Mouse (Mus musculus) liver, embryonic 11.5 days (tissue): ENCODE data around the gene Hectd4. TPM values are rescaled to one million over a fixed set of nuclear protein-coding genes. Genes with fewer than 3 reads are reported as not detected.
A peak's percentile ranks its signal among the peaks of the same experiment; 100 is the strongest.

Source experiments
- ATAC-seq: fragments of 200-750 bp; cut with Nextera tagmentation; replicated peaks from 2 replicates; pipeline ENCODE4 v1.8.0; 2017; ENCODE audit warnings: moderate number of reproducible peaks, mild to moderate bottlenecking, moderate TSS enrichment, moderate library complexity; ENCODE audit not compliant: low FRiP score
- DNase-seq: peaks from one replicate; pipeline ENCODE4 v3.0.0-alpha.2; 2017; ENCODE audit warnings: low spot score
- H3K27ac ChIP-seq: fragments of 300-500 bp; sonication (generic); 2 replicates; pipeline ENCODE4 v1.5.1; 2014; ENCODE audit warnings: mild to moderate bottlenecking, low read depth, low read length, control low read depth
- H3K27me3 ChIP-seq: fragments of 300-500 bp; sonication (generic); replicated peaks from 2 replicates; pipeline ENCODE4 v1.6.1; 2014; ENCODE audit warnings: low read length, mixed read lengths; ENCODE audit not compliant: control insufficient read depth, insufficient read depth
- H3K36me3 ChIP-seq: fragments of 300-500 bp; sonication (generic); 2 replicates; pipeline ENCODE4 v1.6.1; 2014; ENCODE audit warnings: mild to moderate bottlenecking, low read length, moderate library complexity, mixed read lengths; ENCODE audit not compliant: control insufficient read depth, insufficient read depth
- H3K4me1 ChIP-seq: fragments of 300-500 bp; sonication (generic); replicated peaks from 2 replicates; pipeline ENCODE4 v1.6.1; 2014; ENCODE audit warnings: low read length, mixed read lengths; ENCODE audit not compliant: control insufficient read depth, insufficient read depth
- H3K4me2 ChIP-seq: fragments of 300-500 bp; sonication (generic); 2 replicates; pipeline ENCODE4 v1.6.1; 2014; ENCODE audit warnings: mild to moderate bottlenecking, control low read depth, moderate library complexity
- H3K4me3 ChIP-seq: fragments of 300-500 bp; sonication (generic); 2 replicates; pipeline ENCODE4 v1.5.1; 2014; ENCODE audit warnings: low read depth, low read length, control low read depth
- H3K9ac ChIP-seq: fragments of 300-500 bp; sonication (generic); 2 replicates; pipeline ENCODE4 v1.6.1; 2014; ENCODE audit warnings: low read depth, low read length, control low read depth
- H3K9me3 ChIP-seq: fragments of 300-500 bp; sonication (generic); 2 replicates; pipeline ENCODE4 v1.6.1; 2016; ENCODE audit warnings: low read length, inconsistent platforms, mixed read lengths; ENCODE audit not compliant: control insufficient read depth
- WGBS: fragments of 180-500 bp; shearing (Covaris S2); extraction: QIAGEN DNeasy Blood & Tissue Kit; methylation state at CpG from one replicate; pipeline ENCODE4 v1.1.7; 2014; 5-methylcytosine and 5-hydroxymethylcytosine counted together
- polyA plus RNA-seq: library from polyadenylated mRNA; unstranded; fragments of >200 nt; fragmentation: Nextera tagmentation; extraction: Ambion mirVana; gene quantifications from 2 replicates; pipeline ENCODE4 v1.2.1, GENCODE M21; 2014

The Hectd4 gene
- polyA plus RNA-seq, 1 experiment from 2014 or later, result 16.3 TPM

- 89% methylated on average over 2 of the region's 2 CpGs for WGBS
- no peak overlapping the region for H3K9ac ChIP-seq
- ATAC-seq, result no peak
- no peaks in the 10 kb centered on the region for H3K27me3 ChIP-seq
- H3K4me3 ChIP-seq, result no peak overlapping the region
- H3K36me3 ChIP-seq, result peaks cover 21% of the 10 kb centered on the region
- DNase-seq, result no peak
- no peaks in the 10 kb centered on the region for H3K9me3 ChIP-seq
- peaks cover 9% of the 10 kb centered on the region; the same call in 1 of the 2 replicates for H3K4me1 ChIP-seq
- H3K27ac ChIP-seq, result no peak overlapping the region
- no peak overlapping the region for H3K4me2 ChIP-seq
Observed at GRCm38 (mm10) chr5:121264593-121264992, 44.6 kb downstream of the Hectd4 start.

- H3K27ac ChIP-seq, result no peak overlapping the region
- ATAC-seq (peak; percentile 71), DNase-seq (no peak)
- 66% methylated on average over 7 of the region's 7 CpGs for WGBS
- H3K27me3 ChIP-seq, result no peaks in the 10 kb centered on the region
- H3K36me3 ChIP-seq, result peaks cover 21% of the 10 kb centered on the region
- H3K4me3 ChIP-seq, result no peak overlapping the region
- no peak overlapping the region for H3K9ac ChIP-seq
- H3K9me3 ChIP-seq, result no peaks in the 10 kb centered on the region
- peaks cover 9% of the 10 kb centered on the region; the same call in 1 of the 2 replicates for H3K4me1 ChIP-seq
- H3K4me2 ChIP-seq, result no peak overlapping the region
Observed at GRCm38 (mm10) chr5:121266741-121267382, 46.8 kb downstream of the Hectd4 start.

- peaks cover 21% of the 10 kb centered on the region; the same call in 1 of the 2 replicates for H3K36me3 ChIP-seq
- H3K27me3 ChIP-seq, result no peaks in the 10 kb centered on the region
- peaks cover 9% of the 10 kb centered on the region; the same call in 1 of the 2 replicates for H3K4me1 ChIP-seq
- no peak for DNase-seq
- no peak overlapping the region for H3K27ac ChIP-seq
- no peaks in the 10 kb centered on the region for H3K9me3 ChIP-seq
- no peak for ATAC-seq
- H3K4me2 ChIP-seq, result no peak overlapping the region
- no peak overlapping the region for H3K4me3 ChIP-seq
- 92% methylated on average over 7 of the region's 7 CpGs for whole genome bisulfite sequencing
- no peak overlapping the region for H3K9ac ChIP-seq
Observed at GRCm38 (mm10) chr5:121271046-121271445, 51.0 kb downstream of the Hectd4 start.

DNA sequence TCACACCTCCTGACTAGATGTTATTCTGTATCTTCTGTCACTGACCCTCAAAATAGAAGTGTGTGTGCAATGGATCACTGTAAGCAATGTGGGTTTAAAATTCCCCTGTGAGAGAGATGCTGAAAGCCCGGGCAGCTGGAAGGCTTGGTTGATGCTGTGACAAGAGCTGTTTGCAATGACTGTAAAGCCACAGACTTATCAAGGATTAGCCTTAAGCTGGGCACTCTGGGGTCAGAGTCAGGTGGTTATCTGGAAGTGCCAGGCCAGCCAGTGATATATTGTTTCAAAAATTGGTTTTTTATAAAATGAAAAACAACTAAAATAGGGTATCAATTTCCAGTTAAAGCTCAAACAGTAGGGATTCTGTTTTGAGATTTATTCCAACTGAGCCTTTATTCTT, 56.8 kb downstream of the Hectd4 start:
- 65% methylated on average over 1 of the region's 1 CpGs for WGBS
- Histone ChIP-seq H3K4me1 (no peaks in the 10 kb centered on the region), H3K36me3 (peaks cover 33% of the 10 kb centered on the region), H3K4me3 (no peak overlapping the region), H3K27me3 (no peaks in the 10 kb centered on the region), H3K9ac (no peak overlapping the region), H3K9me3 (no peaks in the 10 kb centered on the region), H3K27ac (peak overlapping the region; percentile 21; the same call in 1 of the 2 replicates), H3K4me2 (no peak overlapping the region)
- ATAC-seq (no peak), DNase-seq (no peak)

GRCm38 (mm10) chr5:121280456-121280855, 60.4 kb downstream of the Hectd4 start:
- H3K4me2 ChIP-seq, result no peak overlapping the region
- H3K9me3 ChIP-seq, result no peaks in the 10 kb centered on the region
- H3K4me3 ChIP-seq, result no peak overlapping the region
- H3K9ac ChIP-seq, result no peak overlapping the region
- no peaks in the 10 kb centered on the region for H3K4me1 ChIP-seq
- peaks cover 40% of the 10 kb centered on the region for H3K36me3 ChIP-seq
- H3K27ac ChIP-seq, result no peak overlapping the region
- WGBS, result 88% methylated on average over 4 of the region's 4 CpGs
- no peaks in the 10 kb centered on the region for H3K27me3 ChIP-seq
- DNase-seq (no peak), ATAC-seq (no peak)

- 93% methylated on average over 9 of the region's 9 CpGs for WGBS
- Histone ChIP-seq H3K9ac (no peak overlapping the region), H3K36me3 (peaks cover 45% of the 10 kb centered on the region), H3K4me3 (no peak overlapping the region), H3K4me1 (no peaks in the 10 kb centered on the region), H3K27ac (no peak overlapping the region), H3K4me2 (no peak overlapping the region), H3K9me3 (no peaks in the 10 kb centered on the region), H3K27me3 (no peaks in the 10 kb centered on the region)
- ATAC-seq (0 out of 2 replicates have a peak, but pooled peaks have one; percentile 18), DNase-seq (no peak)
Observed at GRCm38 (mm10) chr5:121283051-121283450, 63.0 kb downstream of the Hectd4 start.

GRCm38 (mm10) chr5:121284816-121285215, 64.8 kb downstream of the Hectd4 start:
- ATAC-seq, result no peak
- Histone ChIP-seq H3K27ac (no peak overlapping the region), H3K27me3 (no peaks in the 10 kb centered on the region), H3K4me3 (no peak overlapping the region), H3K4me2 (no peak overlapping the region), H3K9me3 (no peaks in the 10 kb centered on the region), H3K36me3 (peaks cover 44% of the 10 kb centered on the region), H3K9ac (no peak overlapping the region), H3K4me1 (no peaks in the 10 kb centered on the region)
- 84% methylated on average over 5 of the region's 5 CpGs for WGBS
- no peak for DNase-seq

- no peak overlapping the region for H3K9ac ChIP-seq
- no peak overlapping the region for H3K4me3 ChIP-seq
- DNase-seq, result no peak
- no peaks in the 10 kb centered on the region for H3K27me3 ChIP-seq
- no peak for ATAC-seq
- no peak overlapping the region for H3K27ac ChIP-seq
- H3K4me2 ChIP-seq, result no peak overlapping the region
- 83% methylated on average over 2 of the region's 2 CpGs for WGBS
- peaks cover 39% of the 10 kb centered on the region for H3K36me3 ChIP-seq
- H3K9me3 ChIP-seq, result no peaks in the 10 kb centered on the region
- peaks cover 4% of the 10 kb centered on the region for H3K4me1 ChIP-seq
Observed at GRCm38 (mm10) chr5:121287213-121287612, 67.2 kb downstream of the Hectd4 start.

- Histone ChIP-seq H3K4me3 (no peak overlapping the region), H3K27ac (no peak overlapping the region), H3K36me3 (peaks cover 41% of the 10 kb centered on the region), H3K9me3 (no peaks in the 10 kb centered on the region), H3K27me3 (no peaks in the 10 kb centered on the region), H3K4me1 (peaks cover 5% of the 10 kb centered on the region), H3K9ac (no peak overlapping the region), H3K4me2 (no peak overlapping the region)
- 93% methylated on average over 3 of the region's 3 CpGs for WGBS
- ATAC-seq (no peak), DNase-seq (no peak)
Observed at GRCm38 (mm10) chr5:121290289-121290688, 70.3 kb downstream of the Hectd4 start.
